Mouse (Mus musculus): Measurements from ENCODE around the gene Nap1l2. TPM values are rescaled to one million over a fixed set of nuclear protein-coding genes. Genes with fewer than 3 reads are reported as not detected.

The Nap1l2 gene
- not detected in 2 replicates for polyA plus RNA-seq (2012; ENCODE audit: low replicate concordance)

DNA sequence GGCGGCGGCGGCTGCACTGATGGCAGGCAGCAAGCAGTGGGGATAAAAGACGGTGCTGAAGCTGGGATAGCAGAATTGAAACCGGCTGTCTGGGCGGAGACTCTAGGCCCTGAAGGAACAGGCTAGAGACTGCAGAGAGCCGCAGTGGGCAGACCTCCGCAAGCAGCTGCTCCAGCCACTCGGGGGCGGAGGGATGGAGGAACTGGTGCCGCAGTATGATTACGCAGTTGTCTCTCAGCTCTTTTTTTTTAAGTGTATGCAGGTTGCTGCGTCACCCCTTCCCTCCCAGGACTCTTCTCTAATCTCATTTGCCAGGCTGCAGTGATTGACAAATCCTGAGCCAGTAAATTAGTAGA is at the start of gene Nap1l2:
Gene Nap1l2 (minus strand): TSS at position 210 of the 356 bp plus-strand sequence.

Other genes starting within 250 kb of the Nap1l2 start
- not detected in 2 replicates for gene Cdx4, start 134.8 kb upstream of the Nap1l2 start, polyA plus RNA-seq (2012; ENCODE audit: low replicate concordance)
- 0.15 and 0.17 TPM in 2 replicates for gene Chic1, start 169.8 kb upstream of the Nap1l2 start, polyA plus RNA-seq (2012; ENCODE audit: low replicate concordance)
- gene Tsx, start 227.8 kb upstream of the Nap1l2 start, polyA plus RNA-seq (2012; ENCODE audit: low replicate concordance) = not detected in 2 replicates
- gene Gm26992, start 235.4 kb upstream of the Nap1l2 start, polyA plus RNA-seq (2012; ENCODE audit: low replicate concordance) = not detected in 2 replicates